Comparison of ENCODE assay signal across 21 mouse cellular contexts in the genomic region with DNA sequence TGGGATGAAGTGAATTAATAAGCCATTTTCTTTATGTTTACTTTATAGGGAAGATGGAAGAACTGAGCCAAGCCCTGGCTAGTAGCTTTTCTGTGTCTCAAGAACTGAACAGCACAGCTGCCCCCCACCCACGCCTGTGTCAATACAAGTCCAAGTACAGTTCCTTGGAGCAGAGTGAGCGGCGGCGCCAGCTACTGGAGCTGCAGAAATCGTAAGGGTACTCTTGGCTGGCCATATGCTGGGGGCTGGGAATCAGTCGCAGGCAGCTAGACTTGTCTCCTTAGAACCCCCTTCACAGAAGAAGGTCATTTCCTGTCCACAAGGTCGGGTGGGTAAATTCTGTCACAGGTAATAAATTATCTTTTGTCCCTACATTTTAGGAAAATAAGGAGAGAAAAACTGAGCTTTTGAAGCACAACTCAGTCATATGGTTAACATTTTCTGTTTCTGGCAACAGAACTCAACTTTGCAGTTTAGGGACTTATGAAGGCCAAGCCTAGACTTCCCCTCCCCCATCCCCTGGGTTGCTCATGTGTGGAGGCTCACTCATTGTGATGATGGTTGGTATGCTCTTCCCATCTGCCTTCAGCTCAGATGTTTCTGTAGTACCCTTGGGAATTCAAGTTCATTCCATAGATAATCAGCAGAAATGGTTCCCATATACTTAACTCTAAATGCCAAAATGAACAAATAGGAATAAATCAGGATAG. TPM values are rescaled to one million over a fixed set of nuclear protein-coding genes. Genes with fewer than 3 reads are reported as not detected.
DNase-seq lines count a peak whose midpoint lies in the region; ATAC-seq and TF ChIP-seq lines count a peak whose summit lies in the region.
"Had no signal": no experiment of that assay in that cellular context is flagged by ENCODE, and none has a peak within 500 bp of the region (broad histone marks: within the 10 kb centered on the region; RNA-seq: fewer than 3 reads in every experiment).

No protein-coding gene starts in this region.

- no peak for TF ChIP-seq POLR2A in CH12.LX (IDR thresholded peaks at IDR 0.05; ENCODE audit: low read depth, low read length)

- TF ChIP-seq RAD21 in CH12.LX (IDR thresholded peaks at IDR 0.05; ENCODE audit: low read depth, low read length), result no peak

- H3K27me3 ChIP-seq in kidney, postnatal 0 days (ENCODE audit: insufficient read depth, low read length), result no peaks in the 10 kb centered on the region
- H3K27me3 ChIP-seq in CH12.LX (replicated peaks), result no peaks in the 10 kb centered on the region
- H3K27me3 ChIP-seq in intestine, embryonic 16.5 days (replicated peaks; ENCODE audit: control insufficient read depth, insufficient read depth, low read length), result no peaks in the 10 kb centered on the region
- H3K27me3 ChIP-seq: embryonic facial prominence, embryonic 12.5 days; heart, embryonic 15.5 days; hindbrain, embryonic 13.5 days; intestine, embryonic 15.5 days; midbrain, embryonic 13.5 days; Patski; stomach, embryonic 15.5 days had no signal

- no peak overlapping the region for H3K4me3 ChIP-seq in kidney, postnatal 0 days (replicated peaks; ENCODE audit: low read depth, low read length)
- H3K4me3 ChIP-seq in CH12.LX (replicated peaks in 1 of 3; ENCODE audit: low read depth in 2 of 3, low read length in 2 of 3, poor library complexity in 1 of 3), result no peak overlapping the region
- H3K4me3 ChIP-seq in intestine, embryonic 16.5 days (ENCODE audit: low read length), result no peak overlapping the region
- H3K4me3 ChIP-seq: embryonic facial prominence, embryonic 12.5 days; heart, embryonic 15.5 days; hindbrain, embryonic 13.5 days; intestine, embryonic 15.5 days; layer of hippocampus, adult 2 months; midbrain, embryonic 13.5 days; stomach, embryonic 15.5 days had no signal

- H3K36me3 ChIP-seq in kidney, postnatal 0 days (ENCODE audit: insufficient read depth, low read length), result 0 out of 2 replicates have a peak, but pooled peaks cover 5% of the 10 kb centered on the region
- H3K36me3 ChIP-seq in CH12.LX (replicated peaks in 1 of 2; ENCODE audit: control insufficient read depth in 1 of 2, insufficient read depth in 1 of 2, low read length in 1 of 2), result peaks cover 5 to 35% of the 10 kb centered on the region in 2 experiments
- no peaks in the 10 kb centered on the region for H3K36me3 ChIP-seq in intestine, embryonic 16.5 days (ENCODE audit: control insufficient read depth, insufficient read depth, low read length)
- H3K36me3 ChIP-seq: intestine, embryonic 15.5 days had no signal

- H3K9me3 ChIP-seq in kidney, postnatal 0 days (replicated peaks; ENCODE audit: low read length), result no peaks in the 10 kb centered on the region
- H3K9me3 ChIP-seq in CH12.LX (replicated peaks; ENCODE audit: low read length), result peaks cover 3% of the 10 kb centered on the region
- H3K9me3 ChIP-seq in intestine, embryonic 16.5 days (ENCODE audit: control insufficient read depth, low read length), result no peaks in the 10 kb centered on the region
- H3K9me3 ChIP-seq: embryonic facial prominence, embryonic 12.5 days; hindbrain, embryonic 13.5 days; intestine, embryonic 15.5 days; midbrain, embryonic 13.5 days; stomach, embryonic 15.5 days had no signal

- TF ChIP-seq EP300 in CH12.LX (IDR thresholded peaks at IDR 0.05; ENCODE audit: low read length), result no peak

- peak; percentile 45 for DNase-seq in adrenal gland, postnatal 10 days
- no peak for DNase-seq in adrenal gland, adult 18-20 months (ENCODE audit: low spot score in 2 of 2)
- DNase-seq in kidney, postnatal 0 days (ENCODE audit: low spot score), result peak; percentile 41
- no peak for DNase-seq in kidney, adult 9 months
- DNase-seq in CH12.LX (ENCODE audit: extremely low read depth), result no peak
- DNase-seq in forelimb bud, embryonic 11.5 days (ENCODE audit: low read depth, low spot score), result peak; percentile 27
- DNase-seq in heart, adult 9 months (ENCODE audit: low spot score in 2 of 2), result no peak
- DNase-seq: cerebellum, postnatal 10 days; liver; right cerebral cortex, adult 18-20 months; spleen, adult 18-20 months; thymus, postnatal 14 days had no signal

- H3K4me1 ChIP-seq in kidney, postnatal 0 days (replicated peaks; ENCODE audit: insufficient read depth, low read length), result no peaks in the 10 kb centered on the region
- peaks cover 3 to 11% of the 10 kb centered on the region in 2 experiments; a peak in 3 of 4 replicates for H3K4me1 ChIP-seq in CH12.LX (ENCODE audit: control insufficient read depth in 1 of 2, insufficient read depth in 2 of 2)
- H3K4me1 ChIP-seq in intestine, embryonic 16.5 days (ENCODE audit: control insufficient read depth, insufficient read depth, low read length), result no peaks in the 10 kb centered on the region
- H3K4me1 ChIP-seq: embryonic facial prominence, embryonic 12.5 days; heart, embryonic 15.5 days; hindbrain, embryonic 13.5 days; intestine, embryonic 15.5 days; midbrain, embryonic 13.5 days; stomach, embryonic 15.5 days had no signal

- dilution Hi-C loops in CH12.LX (cut with MboI; ENCODE audit: extremely low pct_ligation_motif_present, extremely low pct_unique_long_range_greater_than_20kb, low sequenced_read_pairs), result no loop called here

- WGBS in kidney, postnatal 0 days, result 47% methylated on average over 7 of the region's 7 CpGs
- 80% methylated on average over 7 of the region's 7 CpGs for WGBS in intestine, embryonic 16.5 days

- H3K4me2 ChIP-seq in kidney, postnatal 0 days (ENCODE audit: low read length), result no peak overlapping the region
- no peak overlapping the region for H3K4me2 ChIP-seq in CH12.LX (ENCODE audit: insufficient read depth, low read depth, poor library complexity, severe bottlenecking)
- no peak overlapping the region for H3K4me2 ChIP-seq in intestine, embryonic 16.5 days (ENCODE audit: low read depth, low read length)
- H3K4me2 ChIP-seq: embryonic facial prominence, embryonic 12.5 days; heart, embryonic 15.5 days; hindbrain, embryonic 13.5 days; intestine, embryonic 15.5 days; midbrain, embryonic 13.5 days; stomach, embryonic 15.5 days had no signal

- H3K79me2 ChIP-seq in CH12.LX (replicated peaks; ENCODE audit: control insufficient read depth, extremely low read depth, insufficient read depth, poor library complexity, severe bottlenecking), result no peaks in the 10 kb centered on the region

- TF ChIP-seq CTCF in kidney, postnatal 0 days (IDR thresholded peaks at IDR 0.05; ENCODE audit: low read depth), result no peak
- TF ChIP-seq CTCF in CH12.LX (conservative IDR thresholded peaks at IDR 0.05 in 1 of 2, IDR thresholded peaks at IDR 0.05 in 1 of 2; ENCODE audit: low read depth in 2 of 2, low read length in 2 of 2), result no peak

- no peak overlapping the region for H3K27ac ChIP-seq in kidney, postnatal 0 days
- no peak overlapping the region for H3K27ac ChIP-seq in CH12.LX (ENCODE audit: insufficient read depth, low read depth)
- H3K27ac ChIP-seq in intestine, embryonic 16.5 days (ENCODE audit: low read length), result no peak overlapping the region
- H3K27ac ChIP-seq: embryonic facial prominence, embryonic 12.5 days; heart, embryonic 15.5 days; hindbrain, embryonic 13.5 days; intestine, embryonic 15.5 days; layer of hippocampus, adult 2 months; midbrain, embryonic 13.5 days; stomach, embryonic 15.5 days had no signal

- H3K9ac ChIP-seq in kidney, postnatal 0 days (ENCODE audit: low read depth, low read length), result no peak overlapping the region
- no peak overlapping the region for H3K9ac ChIP-seq in CH12.LX (ENCODE audit: insufficient read depth, low read depth)
- H3K9ac ChIP-seq in intestine, embryonic 16.5 days (ENCODE audit: low read depth, low read length), result no peak overlapping the region
- H3K9ac ChIP-seq: embryonic facial prominence, embryonic 12.5 days; heart, embryonic 15.5 days; hindbrain, embryonic 13.5 days; intestine, embryonic 15.5 days; midbrain, embryonic 13.5 days; stomach, embryonic 15.5 days had no signal

- ATAC-seq in kidney, postnatal 0 days (replicated peaks; ENCODE audit: low FRiP score, low read depth), result no peak
- no peak for ATAC-seq in intestine, embryonic 16.5 days
- ATAC-seq: intestine, embryonic 15.5 days; midbrain, embryonic 13.5 days; Patski had no signal

- in situ Hi-C loops in CH12.LX (cut with MboI; ENCODE audit: low pct_ligation_motif_present, low pct_unique_long_range_greater_than_20kb, low sequenced_read_pairs), result no loop called here

TF ChIP-seq in CH12.LX, 34 proteins besides CTCF, POLR2A, EP300 and RAD21 (continues in another document):
- 0 out of 2 replicates have a peak, but pooled peaks have one; percentile 29 for TF ChIP-seq CHD2 (IDR thresholded peaks at IDR 0.05; ENCODE audit: low read length)

RNA-seq across cellular contexts. Expression of a gene that starts 6.4 kb away (rescaled TPM):
- total RNA-seq in adrenal gland, postnatal 10 days (2021), result 10 to 100 TPM in 1 of 2 experiments, 1 to 10 TPM in 1; 9.7 to 11.4 TPM
- 10 to 100 TPM; 14.4 to 15.2 TPM for total RNA-seq in adrenal gland, adult 18-20 months (2021)
- 19.3 and 20.6 TPM in 2 replicates for polyA plus RNA-seq in kidney, postnatal 0 days (2015; fragmentation: Nextera tagmentation; extraction: Ambion mirVana)
- total RNA-seq in CH12.LX (2012; rRNA removed) (21.2 and 22.3 TPM in 2 replicates), CH12.LX (2014; rRNA removed) (25.1 and 27.3 TPM in 2 replicates)
- 18.3 and 21.8 TPM in 2 replicates for polyA plus RNA-seq in CH12.LX (2012; ENCODE audit: insufficient read length, low read depth)
- polyA plus RNA-seq in intestine, embryonic 16.5 days (2015; fragmentation: Nextera tagmentation; extraction: Ambion mirVana), result 12.3 and 12.4 TPM in 2 replicates

RNA-seq across cellular contexts. Expression of a gene that starts 19.8 kb away (rescaled TPM):
- total RNA-seq in adrenal gland, postnatal 10 days (2021), result 10 to 100 TPM; 84.4 to 87.6 TPM
- 10 to 100 TPM; 77.0 to 87.0 TPM for total RNA-seq in adrenal gland, adult 18-20 months (2021)
- polyA plus RNA-seq in kidney, postnatal 0 days (2015; fragmentation: Nextera tagmentation; extraction: Ambion mirVana), result 112 and 123 TPM in 2 replicates
- total RNA-seq in CH12.LX (2012; rRNA removed) (196 and 197 TPM in 2 replicates), CH12.LX (2014; rRNA removed) (134 and 165 TPM in 2 replicates)
- 134 and 154 TPM in 2 replicates for polyA plus RNA-seq in CH12.LX (2012; ENCODE audit: insufficient read length, low read depth)
- 60.9 and 67.2 TPM in 2 replicates for polyA plus RNA-seq in intestine, embryonic 16.5 days (2015; fragmentation: Nextera tagmentation; extraction: Ambion mirVana)

RNA-seq across cellular contexts. Expression of a gene that starts 28.9 kb away (rescaled TPM):
- total RNA-seq in adrenal gland, postnatal 10 days (2021), result 10 to 100 TPM; 16.6 to 19.5 TPM
- 10 to 100 TPM; 20.9 to 25.6 TPM for total RNA-seq in adrenal gland, adult 18-20 months (2021)
- polyA plus RNA-seq in kidney, postnatal 0 days (2015; fragmentation: Nextera tagmentation; extraction: Ambion mirVana), result 8.4 and 8.5 TPM in 2 replicates
- 2.6 and 3.2 TPM in 2 replicates for total RNA-seq in CH12.LX (2012; rRNA removed)
- total RNA-seq in CH12.LX (2014; rRNA removed), result 1.4 and 1.7 TPM in 2 replicates
- polyA plus RNA-seq in CH12.LX (2012; ENCODE audit: insufficient read length, low read depth), result 2.2 and 2.6 TPM in 2 replicates
- 4.8 and 5.2 TPM in 2 replicates for polyA plus RNA-seq in intestine, embryonic 16.5 days (2015; fragmentation: Nextera tagmentation; extraction: Ambion mirVana)

RNA-seq across cellular contexts. Expression of a gene that starts 37.6 kb away (rescaled TPM):
- total RNA-seq in adrenal gland, postnatal 10 days (2021), result 10 to 100 TPM; 39.3 to 41.1 TPM
- total RNA-seq in adrenal gland, adult 18-20 months (2021), result 10 to 100 TPM; 37.7 to 43.7 TPM
- 23.6 and 27.5 TPM in 2 replicates for polyA plus RNA-seq in kidney, postnatal 0 days (2015; fragmentation: Nextera tagmentation; extraction: Ambion mirVana)
- total RNA-seq in CH12.LX (2012; rRNA removed) (10.4 and 11.3 TPM in 2 replicates), CH12.LX (2014; rRNA removed) (10.4 and 10.9 TPM in 2 replicates)
- 17.7 and 21.3 TPM in 2 replicates for polyA plus RNA-seq in CH12.LX (2012; ENCODE audit: insufficient read length, low read depth)
- polyA plus RNA-seq in intestine, embryonic 16.5 days (2015; fragmentation: Nextera tagmentation; extraction: Ambion mirVana), result 8.0 and 8.7 TPM in 2 replicates

Comparison
In these comparisons a context has a peak if more than half of its experiments do, and no peak if none do; other contexts are left out.
1. DNase-seq: peak in adrenal gland, postnatal 10 days (single experiment), kidney, postnatal 0 days (single experiment) and forelimb bud, embryonic 11.5 days (single experiment); none in adrenal gland, adult 18-20 months (0 of 2), kidney, adult 9 months (single experiment), CH12.LX (single experiment) and heart, adult 9 months (0 of 2).
2. RNA of a gene that starts 28.9 kb away (total RNA-seq): 20.9 to 25.6 TPM in adrenal gland, adult 18-20 months and 16.6 to 19.5 TPM in adrenal gland, postnatal 10 days; 1.4 to 3.2 TPM in CH12.LX; every median in the first group is over 4 times any median in the second.